Mouse (Mus musculus): ENCODE measurements at regions not wholly inside any gene's neighbourhood (a gene's known extent, or its start where the extent isn't known, plus 50 kb on each side); places are given as distances from the start of the nearest gene placed in this dataset.

GRCm38 (mm10) chr3:70106141-70106540, 98.7 kb downstream of the Otol1 start:
- TF ChIP-seq POLR2A (IDR thresholded peaks at IDR 0.05; ENCODE audit: borderline replicate concordance, extremely low read depth, insufficient read depth, insufficient read length, poor library complexity, severe bottlenecking) = no peak
- TF ChIP-seq CTCF (IDR thresholded peaks at IDR 0.05; ENCODE audit: borderline replicate concordance, extremely low read depth, insufficient read depth, insufficient read length) = no peak
